Mouse (Mus musculus): ENCODE results near the gene 4931423N10Rik. TPM values are rescaled to one million over a fixed set of nuclear protein-coding genes. Genes with fewer than 3 reads are reported as not detected.
"Not testable (repeated sequence)": the region's sequence is repeated elsewhere in the genome, so short reads cannot be mapped to it uniquely, and the experiment has no call there.

The 4931423N10Rik gene
- total RNA-seq (2021), result not detected
- long read RNA-seq, experiment 1, result 0 reads
- long read RNA-seq, experiment 2, result 0 reads

- no peak for DNase-seq (ENCODE audit: low spot score)
These were observed at the start of gene 4931423N10Rik for GRCm38 (mm10) chr2:23207070-23207526. TSS of gene 4931423N10Rik (plus strand) at chr2:23207476.

- DNase-seq (ENCODE audit: low spot score), result no peak
These were observed 35.0 kb upstream of the 4931423N10Rik start for GRCm38 (mm10) chr2:23172305-23172704.

- DNase-seq (ENCODE audit: low spot score), result no peak
These were observed 12.9 kb upstream of the 4931423N10Rik start for GRCm38 (mm10) chr2:23194366-23194765.

GRCm38 (mm10) chr2:23201034-23201433 is 6.2 kb upstream of the 4931423N10Rik start:
- DNase-seq (ENCODE audit: low spot score), result no peak

- DNase-seq (ENCODE audit: low spot score), result no peak
These were observed 4.2 kb upstream of the 4931423N10Rik start for GRCm38 (mm10) chr2:23202900-23203670.

GRCm38 (mm10) chr2:23213661-23214060 is 6.4 kb downstream of the 4931423N10Rik start:
- no peak for DNase-seq (ENCODE audit: low spot score)

GRCm38 (mm10) chr2:23225199-23225598 is 17.9 kb downstream of the 4931423N10Rik start:
- DNase-seq (ENCODE audit: low spot score), result no peak

- no peak for DNase-seq (ENCODE audit: low spot score)
These were observed 21.2 kb downstream of the 4931423N10Rik start for GRCm38 (mm10) chr2:23228463-23228862.

- DNase-seq (ENCODE audit: low spot score), result no peak
These were observed 26.9 kb downstream of the 4931423N10Rik start for GRCm38 (mm10) chr2:23234065-23234773.

- not testable (repeated sequence) for DNase-seq (ENCODE audit: low spot score)
These were observed 83.7 kb downstream of the 4931423N10Rik start for GRCm38 (mm10) chr2:23290991-23291390.

- DNase-seq (ENCODE audit: low spot score), result no peak
These were observed 107.6 kb downstream of the 4931423N10Rik start for GRCm38 (mm10) chr2:23314869-23315268.

Other genes starting within 250 kb of the 4931423N10Rik start
- 10 to 100 TPM; 17.4 to 22.4 TPM for gene Abi1, start 167.2 kb upstream of the 4931423N10Rik start, total RNA-seq (2021)
- 10 to 100 TPM; 26.8 to 27.8 TPM for gene Acbd5, start 139.3 kb upstream of the 4931423N10Rik start, total RNA-seq (2021)
- under 1 TPM; 0.41 to 0.50 TPM for gene Mastl, start 51.5 kb upstream of the 4931423N10Rik start, total RNA-seq (2021)
- 10 to 100 TPM; 52.5 to 62.4 TPM for gene Yme1l1, start 51.1 kb upstream of the 4931423N10Rik start, total RNA-seq (2021)
- not detected for gene Nxph2, start 113.8 kb downstream of the 4931423N10Rik start, total RNA-seq (2021)